Mouse (Mus musculus): ENCODE results near the gene Prdx6b. TPM values are rescaled to one million over a fixed set of nuclear protein-coding genes. Genes with fewer than 3 reads are reported as not detected.

Prdx6b gene
- polyA plus RNA-seq, 1 experiment from 2014 or later: not detected

DNA sequence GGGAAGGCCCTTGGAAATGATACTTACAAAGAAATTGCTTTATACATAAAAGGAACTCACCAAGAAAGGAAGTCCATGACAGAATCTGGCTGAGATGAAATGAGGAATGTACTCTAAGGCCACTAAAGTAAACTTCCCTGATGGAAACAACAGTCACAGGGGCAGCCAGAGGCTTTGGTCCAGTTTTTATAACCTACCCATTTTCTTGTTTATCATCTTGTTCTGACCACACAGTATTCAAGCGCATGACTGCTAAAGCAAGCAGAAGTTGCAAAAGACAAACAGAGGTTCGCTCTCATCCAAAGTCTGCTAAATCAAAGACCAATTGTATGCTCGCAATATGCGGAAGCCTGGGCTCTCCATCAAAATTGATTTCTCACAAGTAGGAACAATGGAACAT, 8.5 kb downstream of the Prdx6b start:
- 90% methylated on average over 4 of the region's 4 CpGs for WGBS
- no peaks in the 10 kb centered on the region for H3K9me3 ChIP-seq
- no peaks in the 10 kb centered on the region for H3K36me3 ChIP-seq (replicated peaks)
- H3K27ac ChIP-seq (replicated peaks): no peak overlapping the region
- no peaks in the 10 kb centered on the region for H3K27me3 ChIP-seq (replicated peaks; ENCODE audit: low read depth, poor library complexity, severe bottlenecking)
- no peaks in the 10 kb centered on the region for H3K4me1 ChIP-seq
- DNase-seq (ENCODE audit: low spot score): no peak
- H3K4me3 ChIP-seq: no peak overlapping the region

- no peaks in the 10 kb centered on the region for H3K9me3 ChIP-seq
- no peak for DNase-seq (ENCODE audit: low spot score)
- no peak overlapping the region for H3K27ac ChIP-seq (replicated peaks)
- no peaks in the 10 kb centered on the region for H3K27me3 ChIP-seq (replicated peaks; ENCODE audit: low read depth, poor library complexity, severe bottlenecking)
- H3K4me3 ChIP-seq: no peak overlapping the region
- 96% methylated on average over 2 of the region's 2 CpGs for WGBS
- H3K36me3 ChIP-seq (replicated peaks): no peaks in the 10 kb centered on the region
- H3K4me1 ChIP-seq: no peaks in the 10 kb centered on the region
Observed at GRCm38 (mm10) chr2:80303957-80304356, 11.7 kb downstream of the Prdx6b start.

GRCm38 (mm10) chr2:80307701-80308100, 15.4 kb downstream of the Prdx6b start:
- 93% methylated on average over 3 of the region's 3 CpGs for WGBS
- Histone ChIP-seq H3K4me1 (no peaks in the 10 kb centered on the region), H3K27me3 (replicated peaks; ENCODE audit: low read depth, poor library complexity, severe bottlenecking) (no peaks in the 10 kb centered on the region; the same call in 1 of the 2 replicates), H3K4me3 (no peak overlapping the region), H3K27ac (replicated peaks) (no peak overlapping the region), H3K9me3 (no peaks in the 10 kb centered on the region), H3K36me3 (replicated peaks) (no peaks in the 10 kb centered on the region)
- no peak for DNase-seq (ENCODE audit: low spot score)

DNA sequence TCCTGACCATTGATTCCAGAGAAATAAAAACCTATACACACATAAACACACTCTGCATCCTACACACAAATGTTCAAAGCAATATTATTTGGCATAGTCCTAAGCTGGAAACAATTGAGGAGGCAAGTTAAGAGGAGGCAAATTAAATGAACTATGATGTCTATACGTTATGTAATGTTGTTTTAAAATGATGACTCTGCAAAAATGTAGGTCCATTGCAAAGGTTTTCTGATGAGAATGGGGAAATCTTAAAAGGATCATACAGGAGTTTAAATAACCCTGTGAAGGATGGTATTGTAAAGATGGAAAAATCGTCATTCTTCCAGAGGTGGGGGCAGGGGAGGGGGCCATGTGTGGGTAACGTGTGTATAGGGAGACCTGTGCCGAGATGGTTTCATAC, 17.5 kb downstream of the Prdx6b start:
- Histone ChIP-seq H3K4me3 (no peak overlapping the region), H3K27ac (replicated peaks) (no peak overlapping the region), H3K27me3 (replicated peaks; ENCODE audit: low read depth, poor library complexity, severe bottlenecking) (no peaks in the 10 kb centered on the region; the same call in 1 of the 2 replicates), H3K4me1 (peaks cover 2% of the 10 kb centered on the region), H3K36me3 (replicated peaks) (no peaks in the 10 kb centered on the region), H3K9me3 (no peaks in the 10 kb centered on the region)
- 80% methylated on average over 4 of the region's 4 CpGs for WGBS
- DNase-seq (ENCODE audit: low spot score): no peak

- 81% methylated on average over 4 of the region's 4 CpGs for WGBS
- DNase-seq (ENCODE audit: low spot score): no peak
- no peaks in the 10 kb centered on the region for H3K9me3 ChIP-seq
- no peaks in the 10 kb centered on the region for H3K36me3 ChIP-seq (replicated peaks)
- no peaks in the 10 kb centered on the region; the same call in 1 of the 2 replicates for H3K27me3 ChIP-seq (replicated peaks; ENCODE audit: low read depth, poor library complexity, severe bottlenecking)
- H3K27ac ChIP-seq (replicated peaks): no peak overlapping the region
- peaks cover 5% of the 10 kb centered on the region for H3K4me1 ChIP-seq
- H3K4me3 ChIP-seq: no peak overlapping the region
Observed at GRCm38 (mm10) chr2:80310772-80311171, 18.5 kb downstream of the Prdx6b start.

- no peaks in the 10 kb centered on the region; the same call in 1 of the 2 replicates for H3K27me3 ChIP-seq (replicated peaks; ENCODE audit: low read depth, poor library complexity, severe bottlenecking)
- DNase-seq (ENCODE audit: low spot score): no peak
- no peak overlapping the region for H3K27ac ChIP-seq (replicated peaks)
- H3K4me3 ChIP-seq: no peak overlapping the region
- H3K9me3 ChIP-seq: no peaks in the 10 kb centered on the region
- WGBS: 56% methylated on average over 4 of the region's 4 CpGs
- no peaks in the 10 kb centered on the region for H3K36me3 ChIP-seq (replicated peaks)
- H3K4me1 ChIP-seq: peaks cover 8% of the 10 kb centered on the region
Observed at GRCm38 (mm10) chr2:80311350-80311749, 19.1 kb downstream of the Prdx6b start.

- H3K4me1 ChIP-seq: peaks cover 15% of the 10 kb centered on the region
- WGBS: 75% methylated on average over 1 of the region's 1 CpGs
- no peak overlapping the region for H3K27ac ChIP-seq (replicated peaks)
- no peaks in the 10 kb centered on the region for H3K9me3 ChIP-seq
- no peaks in the 10 kb centered on the region; the same call in 1 of the 2 replicates for H3K27me3 ChIP-seq (replicated peaks; ENCODE audit: low read depth, poor library complexity, severe bottlenecking)
- DNase-seq (ENCODE audit: low spot score): no peak
- H3K36me3 ChIP-seq (replicated peaks): peaks cover 16% of the 10 kb centered on the region
- no peak overlapping the region for H3K4me3 ChIP-seq
Observed at GRCm38 (mm10) chr2:80314201-80314600, 21.9 kb downstream of the Prdx6b start.

- peaks cover 22% of the 10 kb centered on the region for H3K36me3 ChIP-seq (replicated peaks)
- H3K4me1 ChIP-seq: peaks cover 15% of the 10 kb centered on the region
- peak overlapping the region; percentile 84 for H3K4me3 ChIP-seq
- 60% methylated on average over 7 of the region's 7 CpGs for WGBS
- no peaks in the 10 kb centered on the region for H3K9me3 ChIP-seq
- no peak for DNase-seq (ENCODE audit: low spot score)
- no peaks in the 10 kb centered on the region; the same call in 1 of the 2 replicates for H3K27me3 ChIP-seq (replicated peaks; ENCODE audit: low read depth, poor library complexity, severe bottlenecking)
- peak overlapping the region; percentile 99 for H3K27ac ChIP-seq (replicated peaks)
Observed at GRCm38 (mm10) chr2:80314854-80315241, 22.6 kb downstream of the Prdx6b start.

GRCm38 (mm10) chr2:80315242-80316161, 23.2 kb downstream of the Prdx6b start, which contains the start of gene Dnajc10:
Dnajc10 (plus strand) TSS chr2:80315466.
- no peaks in the 10 kb centered on the region for H3K9me3 ChIP-seq
- peaks cover 15% of the 10 kb centered on the region for H3K4me1 ChIP-seq
- peak; percentile 93 for DNase-seq (ENCODE audit: low spot score)
- under 1% methylated on average over 72 of the region's 72 CpGs for WGBS
- H3K27ac ChIP-seq (replicated peaks): peak within 1 kb of the TSS; percentile 99
- H3K27me3 ChIP-seq (replicated peaks; ENCODE audit: low read depth, poor library complexity, severe bottlenecking): no peaks in the 10 kb centered on the region; the same call in 1 of the 2 replicates
- peaks cover 29% of the 10 kb centered on the region for H3K36me3 ChIP-seq (replicated peaks)
- peak within 1 kb of the TSS; percentile 84 for H3K4me3 ChIP-seq

DNA sequence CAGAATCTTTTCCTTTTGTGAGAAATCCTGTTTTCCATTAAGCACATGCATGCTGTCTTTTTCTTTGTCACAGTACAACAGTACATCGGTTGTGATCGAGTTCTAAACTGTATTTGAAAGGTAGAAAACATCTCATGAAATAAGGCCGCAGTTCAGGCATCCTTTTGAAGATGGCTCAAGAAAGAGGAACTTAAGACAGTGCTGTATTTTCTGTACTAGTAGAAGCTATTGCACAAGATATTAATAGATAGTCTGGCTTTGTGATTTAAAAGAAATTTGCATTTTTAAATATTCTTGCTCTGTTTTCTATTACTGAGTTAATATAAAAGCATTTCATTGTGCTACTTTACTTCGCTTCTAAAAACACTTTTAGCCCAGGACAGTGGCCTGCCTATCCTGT, 30.6 kb downstream of the Prdx6b start:
- peaks cover 95% of the 10 kb centered on the region for H3K36me3 ChIP-seq (replicated peaks)
- H3K4me3 ChIP-seq: no peak overlapping the region
- no peaks in the 10 kb centered on the region for H3K4me1 ChIP-seq
- H3K9me3 ChIP-seq: no peaks in the 10 kb centered on the region
- 94% methylated on average over 4 of the region's 4 CpGs for WGBS
- DNase-seq (ENCODE audit: low spot score): no peak
- no peak overlapping the region for H3K27ac ChIP-seq (replicated peaks)
- no peaks in the 10 kb centered on the region for H3K27me3 ChIP-seq (replicated peaks; ENCODE audit: low read depth, poor library complexity, severe bottlenecking)

DNA sequence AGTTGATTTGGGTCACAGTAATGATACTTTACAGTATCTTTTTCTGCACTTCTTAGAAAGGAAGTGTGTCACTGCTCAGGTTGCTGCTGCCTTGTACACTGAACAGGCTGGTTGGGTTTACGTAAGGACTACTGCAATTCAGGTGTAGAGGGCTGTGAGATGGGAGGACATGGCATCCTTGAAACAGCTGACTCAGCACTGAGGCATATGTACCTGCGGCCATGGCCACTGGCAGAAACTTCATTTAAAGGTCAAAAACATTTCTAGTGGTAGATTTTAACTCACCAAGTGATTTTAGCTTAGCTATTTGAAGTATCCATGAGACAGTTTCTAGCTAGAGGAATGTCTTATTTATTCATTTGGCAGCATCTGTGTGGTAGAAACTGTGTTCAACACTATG, 33.5 kb downstream of the Prdx6b start:
- Histone ChIP-seq H3K36me3 (replicated peaks) (peaks cover 96% of the 10 kb centered on the region), H3K4me1 (no peaks in the 10 kb centered on the region), H3K9me3 (no peaks in the 10 kb centered on the region), H3K27me3 (replicated peaks; ENCODE audit: low read depth, poor library complexity, severe bottlenecking) (no peaks in the 10 kb centered on the region), H3K4me3 (no peak overlapping the region), H3K27ac (replicated peaks) (no peak overlapping the region)
- WGBS: 90% methylated on average over 2 of the region's 2 CpGs
- no peak for DNase-seq (ENCODE audit: low spot score)

- 94% methylated on average over 6 of the region's 6 CpGs for WGBS
- no peak overlapping the region for H3K4me3 ChIP-seq
- H3K27me3 ChIP-seq (replicated peaks; ENCODE audit: low read depth, poor library complexity, severe bottlenecking): no peaks in the 10 kb centered on the region
- H3K9me3 ChIP-seq: no peaks in the 10 kb centered on the region
- no peaks in the 10 kb centered on the region for H3K4me1 ChIP-seq
- DNase-seq (ENCODE audit: low spot score): no peak
- H3K27ac ChIP-seq (replicated peaks): no peak overlapping the region
- peaks cover 94% of the 10 kb centered on the region for H3K36me3 ChIP-seq (replicated peaks)
Observed at GRCm38 (mm10) chr2:80327272-80327671, 35.0 kb downstream of the Prdx6b start.
